Mouse (Mus musculus): ENCODE measurements around the gene Nedd9.

Gene Nedd9

DNA sequence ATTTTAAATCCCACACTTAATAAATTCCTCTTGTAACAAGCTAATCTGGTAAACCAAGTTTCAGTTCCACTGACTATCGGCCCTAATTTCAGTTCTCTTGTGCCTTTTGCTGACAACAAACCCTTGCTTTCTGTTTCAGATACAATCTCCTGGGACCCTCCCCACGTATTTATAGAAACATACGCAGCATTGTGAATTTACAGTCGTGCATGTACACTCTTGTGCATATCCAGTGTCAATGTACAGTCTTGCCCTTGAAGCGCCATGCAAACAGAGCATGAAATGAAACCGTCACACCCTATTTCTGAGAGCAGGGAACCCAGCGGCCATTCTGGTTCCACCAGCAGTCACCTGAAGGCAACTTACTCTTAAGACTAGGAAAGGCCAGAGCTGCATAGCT, 4.4 kb upstream of the Nedd9 start:
- peak; percentile 84 for DNase-seq

DNA sequence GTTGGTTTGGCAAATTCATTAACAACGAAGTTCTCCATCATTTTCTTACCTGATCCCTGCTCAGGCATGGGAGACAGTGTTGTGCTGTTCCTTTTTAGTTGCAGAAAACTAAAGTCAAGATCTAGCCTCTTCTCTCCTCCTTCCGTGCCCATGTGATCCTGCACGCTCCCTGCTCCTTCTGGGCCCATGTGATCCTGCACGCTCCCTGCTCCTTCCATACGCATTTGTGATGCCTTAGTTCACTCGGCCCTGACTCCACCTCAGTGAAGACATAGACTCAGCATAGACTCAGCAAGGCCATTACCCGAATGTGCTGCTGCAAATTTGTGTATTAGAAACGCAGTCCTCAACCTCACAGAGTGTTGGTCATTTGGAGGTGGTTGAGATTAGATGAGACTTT, 3.1 kb upstream of the Nedd9 start:
- peak; percentile 54 for DNase-seq

DNA sequence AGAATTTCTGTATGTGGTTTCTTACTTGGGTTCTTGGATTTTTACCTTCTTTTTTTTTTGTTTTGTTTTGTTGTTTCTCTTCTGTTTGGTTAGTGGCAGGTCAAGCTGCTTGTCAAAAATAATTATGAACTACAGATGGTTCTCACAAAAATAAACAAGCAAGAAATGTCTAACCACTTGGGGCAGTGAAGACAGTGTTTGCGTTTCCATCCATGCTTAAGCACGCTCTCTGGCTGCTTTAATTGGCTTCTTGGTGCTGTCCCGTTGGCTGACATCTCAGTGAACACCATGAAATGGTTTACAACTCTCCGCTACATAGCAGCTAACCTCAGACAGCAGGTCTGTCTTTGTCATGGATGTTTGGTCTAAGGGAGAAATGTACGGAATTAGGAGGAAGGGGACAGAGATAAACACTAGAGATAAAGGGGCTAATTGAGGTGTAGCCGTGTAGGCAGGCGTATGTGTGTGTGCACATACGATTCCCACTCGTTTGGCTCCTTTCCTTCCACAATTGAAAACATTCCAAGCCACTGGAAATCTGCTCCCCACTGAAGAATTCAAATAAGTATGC, 2.6 kb upstream of the Nedd9 start:
- DNase-seq = peak; percentile 61

- no peak for DNase-seq
Measured at GRCm38 (mm10) chr13:41487409-41487743, 214 bp upstream of the Nedd9 start.

DNA sequence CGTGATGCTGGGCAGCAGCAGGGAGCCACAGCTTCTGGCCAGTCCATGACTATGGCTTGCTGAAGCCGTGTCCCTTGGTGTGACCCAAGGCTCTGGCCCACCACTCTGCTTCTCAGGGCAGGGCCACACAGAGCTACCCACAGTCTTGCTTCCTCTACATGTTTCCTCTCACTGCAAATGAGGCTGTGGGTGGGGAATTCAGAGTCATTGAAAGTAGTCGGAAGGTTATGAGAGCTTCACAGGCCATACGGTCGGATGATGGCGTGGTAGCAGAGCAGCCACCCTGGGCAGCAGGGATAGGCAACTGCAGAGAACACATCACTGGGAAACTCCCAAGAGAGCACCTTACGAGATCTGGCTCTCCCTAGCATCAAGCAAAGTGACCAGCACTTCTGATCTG, 3.2 kb downstream of the Nedd9 start:
- DNase-seq = peak; percentile 81

- DNase-seq = peak; percentile 79
Measured at GRCm38 (mm10) chr13:41482408-41483011, 4.7 kb downstream of the Nedd9 start.

DNA sequence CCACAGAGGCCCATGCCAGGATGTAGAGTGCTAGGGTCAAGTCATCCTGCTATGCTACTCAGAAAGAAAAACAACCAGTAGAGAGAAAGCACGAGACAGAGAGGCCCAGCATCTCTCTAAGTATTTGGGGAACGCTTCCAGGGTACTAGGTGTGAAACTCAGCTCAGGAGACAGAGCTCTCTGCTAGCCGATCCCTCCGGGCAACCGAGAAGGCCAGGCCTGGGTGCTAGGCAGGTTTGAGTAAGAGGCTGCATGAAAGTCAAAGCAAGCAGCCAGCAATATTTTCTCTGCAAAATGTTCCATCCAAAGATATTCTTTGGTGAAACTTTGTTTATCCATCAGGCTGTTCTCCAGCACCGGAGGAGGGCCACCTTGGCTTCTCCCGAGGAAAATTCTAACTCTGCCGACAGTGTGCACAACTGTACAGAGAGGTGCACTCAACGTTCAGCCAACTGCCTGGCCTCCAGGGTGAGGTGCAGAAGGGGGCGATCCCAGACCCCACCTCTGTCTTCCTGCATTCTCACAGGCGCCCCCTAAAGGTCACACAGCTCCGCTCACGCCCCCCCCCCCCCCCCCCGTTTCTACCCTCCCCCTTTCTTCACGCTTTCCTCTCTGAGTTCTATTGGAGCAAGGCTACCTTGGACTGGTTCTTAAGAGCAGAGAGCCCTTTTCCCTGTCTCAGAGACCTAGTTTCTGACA, 7.3 kb downstream of the Nedd9 start:
- peak; percentile 82 for DNase-seq

DNA sequence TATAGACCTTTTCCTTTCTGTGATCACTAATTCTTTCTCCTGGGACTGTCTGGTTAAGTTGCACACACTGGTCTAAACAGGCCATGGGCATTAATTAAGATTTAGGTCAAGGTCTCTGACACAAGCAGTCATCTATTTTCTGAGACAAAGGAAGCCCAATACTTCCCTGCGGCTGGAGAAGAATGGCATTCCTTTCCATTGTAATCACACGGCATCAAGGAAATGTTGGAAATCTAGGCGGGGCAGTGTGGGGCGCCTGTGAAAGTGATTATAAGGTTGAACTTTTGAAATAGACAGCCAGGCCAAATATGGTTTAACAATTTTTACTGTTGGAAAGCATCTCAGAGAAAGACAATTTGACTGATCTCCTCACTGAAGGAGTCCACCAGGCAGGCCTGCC, 10.9 kb downstream of the Nedd9 start:
- peak; percentile 97 for DNase-seq

- no peak for DNase-seq
Measured at GRCm38 (mm10) chr13:41474365-41474764, 12.8 kb downstream of the Nedd9 start.

DNA sequence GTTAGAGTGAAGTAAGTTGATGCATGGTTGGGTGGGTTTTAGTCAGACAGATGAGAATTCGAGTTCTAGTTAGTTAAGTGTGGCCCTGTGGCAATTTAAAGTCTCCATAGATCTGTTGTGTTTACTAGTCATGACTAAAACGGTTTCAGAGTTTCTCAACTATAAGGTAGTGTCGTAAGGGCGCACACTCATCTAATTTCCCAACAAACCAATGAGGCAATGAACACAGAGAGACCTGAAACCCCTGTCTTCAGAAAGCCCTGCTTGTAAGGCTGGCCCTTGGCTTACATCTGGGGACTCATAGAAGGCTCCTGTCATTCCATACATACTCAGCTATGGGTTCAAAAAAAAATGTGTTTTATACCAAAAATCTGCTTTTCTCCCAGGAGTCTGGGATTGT, 13.7 kb downstream of the Nedd9 start:
- DNase-seq = no peak

DNA sequence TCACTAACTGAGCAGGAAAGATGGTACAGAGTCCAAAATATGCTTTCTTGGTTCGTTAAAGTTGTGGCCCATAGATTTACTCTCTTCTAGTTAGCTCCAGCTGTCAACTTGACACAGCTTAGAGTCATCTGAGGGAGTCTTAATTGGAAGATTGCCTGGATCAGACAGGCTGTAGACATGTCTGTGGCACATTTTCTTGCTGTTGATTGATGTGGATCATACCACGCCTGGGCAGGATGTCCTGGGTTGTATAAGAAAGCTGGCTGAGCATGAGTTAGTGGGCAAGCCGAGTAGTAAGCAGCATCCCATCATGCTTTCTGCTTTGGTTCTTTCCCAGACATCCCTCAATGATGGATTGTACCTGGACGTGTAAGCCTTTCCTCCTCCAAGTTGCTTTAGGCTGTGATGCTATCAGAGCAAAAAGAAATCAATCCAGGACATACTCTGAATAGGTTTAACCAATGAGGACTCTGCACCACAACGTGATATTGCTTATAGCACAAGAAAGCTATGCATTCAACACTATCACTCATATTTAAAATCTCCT, 14.2 kb downstream of the Nedd9 start:
- no peak for DNase-seq

DNA sequence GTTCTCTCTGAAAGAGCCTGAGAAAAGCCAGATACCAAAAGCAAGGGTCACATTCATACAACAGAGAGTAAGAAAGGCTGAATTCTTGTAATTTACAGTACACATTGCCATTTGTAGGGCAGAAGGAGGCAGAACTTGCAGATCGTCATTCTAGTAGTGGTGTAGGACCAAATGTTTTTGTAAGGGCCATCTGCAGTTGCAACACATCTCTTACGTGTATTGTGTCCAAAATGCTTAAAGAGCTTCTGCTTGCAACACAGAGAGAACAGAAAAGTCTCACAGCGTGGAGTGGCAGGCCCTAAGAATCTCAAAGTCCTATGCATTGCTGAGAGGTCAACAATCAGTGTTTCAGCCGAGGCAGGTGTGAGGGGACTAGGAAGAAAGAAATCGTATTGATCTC, 18.9 kb downstream of the Nedd9 start:
- no peak for DNase-seq

- peak; percentile 98 for DNase-seq
Measured at GRCm38 (mm10) chr13:41467036-41467435, 20.1 kb downstream of the Nedd9 start.

DNA sequence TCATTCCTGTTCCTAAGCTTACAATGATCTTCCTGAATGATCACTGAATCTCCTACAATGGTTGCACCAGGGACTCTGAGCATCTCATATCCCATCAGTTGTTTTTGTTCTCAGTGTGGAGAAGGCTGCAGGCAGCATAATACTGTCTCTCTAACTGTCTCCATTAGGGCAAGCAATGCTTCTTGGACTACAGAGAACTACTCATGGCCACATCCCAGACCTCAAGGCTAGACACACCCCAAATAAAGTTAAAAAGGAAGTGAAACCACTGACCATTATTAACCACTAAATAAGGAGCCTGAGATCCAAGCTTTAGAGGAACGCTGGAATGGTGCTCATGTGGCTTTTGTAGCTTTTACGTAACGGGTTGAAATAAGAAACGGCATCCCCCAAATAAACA, 20.5 kb downstream of the Nedd9 start:
- peak; percentile 95 for DNase-seq

DNA sequence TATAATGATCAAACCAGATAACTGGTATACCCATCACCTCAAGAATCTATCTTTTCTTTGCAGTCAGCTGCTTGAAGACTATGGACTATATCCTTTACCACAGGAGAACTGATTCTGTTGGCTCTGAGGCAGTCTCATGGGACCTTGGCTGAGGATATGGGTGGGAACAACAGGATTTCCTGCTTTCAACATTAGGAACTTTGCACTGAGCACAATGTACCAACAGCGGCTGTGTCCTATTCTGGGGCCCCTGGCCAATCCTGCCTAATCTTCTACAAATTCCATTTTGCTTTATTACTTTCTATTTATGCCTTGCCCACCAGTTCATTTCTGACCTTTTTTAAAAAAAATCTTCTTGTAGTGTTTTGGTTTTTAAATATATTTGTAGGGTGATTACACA, 21.0 kb downstream of the Nedd9 start:
- DNase-seq = peak; percentile 99

DNA sequence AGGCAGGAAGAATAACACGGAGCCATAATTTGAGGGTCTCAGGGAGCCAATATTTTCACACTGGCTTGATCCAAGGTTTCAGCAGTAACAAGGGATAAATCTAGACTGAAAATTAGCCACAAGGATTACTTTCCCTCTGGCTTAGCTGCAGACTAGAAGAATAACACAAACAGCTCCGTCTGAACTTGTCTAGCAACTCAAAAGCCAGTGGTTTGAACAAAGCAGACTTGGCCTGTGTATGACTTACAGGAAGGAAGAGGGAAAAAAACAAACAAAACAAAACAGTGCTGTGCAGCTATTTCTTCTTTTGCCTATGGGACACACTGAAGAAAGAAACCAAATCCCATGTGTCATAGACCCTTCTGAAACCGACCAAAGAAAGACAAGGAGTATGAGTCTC, 25.7 kb downstream of the Nedd9 start:
- no peak for DNase-seq

GRCm38 (mm10) chr13:41459683-41460286, 27.4 kb downstream of the Nedd9 start:
- peak; percentile 92 for DNase-seq

- no peak for DNase-seq
Measured at GRCm38 (mm10) chr13:41458709-41459108, 28.5 kb downstream of the Nedd9 start.

- no peak for DNase-seq
Measured at GRCm38 (mm10) chr13:41457798-41458390, 29.3 kb downstream of the Nedd9 start.

GRCm38 (mm10) chr13:41457030-41457797, 29.9 kb downstream of the Nedd9 start:
- no peak for DNase-seq

GRCm38 (mm10) chr13:41456292-41457029, 30.7 kb downstream of the Nedd9 start:
- no peak for DNase-seq
